Mouse (Mus musculus): ENCODE results near the gene Serinc4.
"Not testable (repeated sequence)": the region's sequence is repeated elsewhere in the genome, so short reads cannot be mapped to it uniquely, and the experiment has no call there.

Gene Serinc4

DNA sequence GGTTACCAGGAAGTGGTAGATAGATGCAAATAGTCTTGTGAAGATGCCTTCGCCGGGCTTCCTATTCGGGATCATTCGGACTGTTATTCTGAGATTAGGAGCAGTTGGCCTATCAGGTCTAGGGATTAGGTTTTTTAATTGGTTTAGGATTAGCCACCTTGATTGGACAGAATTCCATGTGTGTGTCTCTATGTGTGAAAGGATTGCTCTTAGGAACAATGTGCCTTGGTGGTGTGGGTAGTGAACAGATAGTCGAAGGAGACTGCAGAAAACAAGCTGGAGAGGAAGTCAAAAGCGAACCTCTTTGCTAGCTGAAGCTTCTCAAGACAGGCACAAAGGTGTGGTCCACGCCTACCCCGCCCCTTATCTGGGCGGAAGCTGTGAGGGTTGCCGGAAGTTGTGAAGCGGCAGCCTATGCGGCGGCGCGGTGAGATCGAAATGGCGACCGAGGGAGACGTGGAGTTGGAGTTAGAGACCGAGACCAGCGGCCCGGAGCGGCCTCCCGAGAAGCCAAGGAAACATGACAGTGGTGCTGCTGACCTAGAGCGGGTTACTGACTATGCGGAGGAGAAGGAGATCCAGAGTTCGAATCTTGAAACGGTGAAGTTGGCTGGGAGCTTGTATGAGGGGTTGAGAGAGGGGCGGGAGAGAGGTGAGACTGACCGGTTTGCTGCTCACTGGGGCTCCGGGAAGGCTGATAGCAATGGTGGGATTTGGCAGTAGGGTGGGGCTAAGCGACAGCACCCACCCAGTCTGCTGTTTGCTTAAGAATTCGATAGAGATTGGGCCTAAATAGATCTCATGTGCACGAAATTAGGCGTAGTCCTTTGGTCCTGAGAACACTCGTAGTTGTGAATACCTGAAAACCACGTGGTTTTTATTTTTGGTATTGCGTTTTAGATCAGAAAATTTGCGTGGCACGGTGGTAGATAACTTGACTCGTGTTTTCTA lies at the start of gene Serinc4:
TSS of gene Serinc4 (minus strand) at position 90 of the 951 bp plus-strand sequence.
- in situ Hi-C loops (cut with MboI, MseI), result no loop called here

DNA sequence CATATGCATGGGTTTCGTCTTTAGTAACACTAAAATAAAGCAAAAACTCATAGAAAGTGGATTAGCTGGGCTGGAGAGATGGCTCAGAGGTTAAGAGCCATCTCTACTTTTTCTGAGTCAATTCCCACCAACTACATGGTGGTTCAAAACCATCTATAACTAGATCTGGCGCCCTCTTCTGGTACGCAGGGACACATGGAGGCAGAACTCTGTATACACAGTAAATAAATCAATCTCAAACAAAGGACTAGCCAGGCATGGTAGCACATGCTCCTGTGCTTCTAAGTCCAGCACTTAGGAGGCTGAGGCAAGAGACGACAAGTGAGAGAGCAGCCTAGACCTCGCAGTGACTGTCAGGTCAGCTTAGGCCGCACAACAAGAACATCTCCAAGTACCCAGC lies 45.0 kb upstream of the Serinc4 start:
- in situ Hi-C loops (cut with MboI, MseI), result not testable (repeated sequence)

DNA sequence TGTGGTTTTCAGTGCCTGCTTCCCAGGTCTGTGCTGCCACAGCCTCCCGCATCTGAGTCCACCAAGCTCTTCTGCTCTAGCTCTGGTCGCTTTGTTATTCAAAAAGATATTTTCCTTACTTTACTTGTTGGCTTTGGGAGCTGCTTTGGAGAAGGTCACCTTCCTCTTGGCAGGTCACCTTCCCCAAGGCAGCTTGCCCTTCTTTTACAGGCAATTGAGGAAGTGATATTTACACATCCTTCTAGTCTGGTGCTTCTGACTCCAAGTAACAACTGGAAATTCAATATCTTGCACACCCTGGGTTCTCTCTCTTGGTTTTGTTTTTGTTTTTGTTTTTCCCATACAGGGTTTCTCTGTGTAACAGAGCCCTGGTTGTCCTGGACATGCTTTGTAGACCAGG lies 27.8 kb upstream of the Serinc4 start:
- in situ Hi-C loops (cut with MboI, MseI), result not testable (repeated sequence)

DNA sequence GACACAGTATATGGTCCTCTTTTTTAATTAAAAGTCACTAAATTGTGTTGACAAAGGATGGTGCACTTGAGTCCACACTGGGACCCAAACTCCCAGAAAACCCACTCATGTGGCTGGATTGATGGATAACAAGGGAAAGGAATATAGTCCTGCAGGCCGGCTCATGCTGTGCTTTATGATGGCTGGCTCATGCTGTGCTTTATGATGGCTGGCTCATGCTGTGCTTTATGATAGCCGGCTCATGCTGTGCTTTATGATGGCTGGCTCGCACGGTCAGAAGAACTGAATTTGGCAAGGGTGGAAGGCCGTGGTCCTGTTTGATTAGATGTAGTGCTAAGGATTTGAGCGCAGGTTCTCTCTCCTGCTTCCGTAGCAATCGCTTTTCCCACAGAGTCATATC lies 27.0 kb upstream of the Serinc4 start:
- in situ Hi-C loops (cut with MboI, MseI), result no loop called here

DNA sequence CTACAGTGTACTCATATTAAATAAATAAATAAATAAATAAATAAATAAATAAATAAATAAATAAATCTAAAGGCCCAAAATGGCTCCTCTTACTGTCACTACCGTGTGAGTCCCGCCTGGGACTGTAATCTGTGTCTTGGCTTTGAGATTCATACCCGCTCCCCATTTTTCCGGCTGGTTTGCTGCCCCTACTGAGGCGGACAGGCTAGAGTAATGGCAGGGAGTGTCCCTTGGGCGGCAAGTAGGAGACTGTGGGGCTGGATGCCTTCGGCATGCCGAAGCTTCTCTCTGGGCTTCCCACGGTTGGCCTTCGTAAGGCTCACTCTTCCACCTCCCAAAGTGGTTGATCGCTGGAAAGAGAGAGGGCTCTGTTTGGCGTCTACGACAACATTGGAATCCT lies 24.3 kb upstream of the Serinc4 start:
- in situ Hi-C loops (cut with MboI, MseI), result not testable (repeated sequence)

DNA sequence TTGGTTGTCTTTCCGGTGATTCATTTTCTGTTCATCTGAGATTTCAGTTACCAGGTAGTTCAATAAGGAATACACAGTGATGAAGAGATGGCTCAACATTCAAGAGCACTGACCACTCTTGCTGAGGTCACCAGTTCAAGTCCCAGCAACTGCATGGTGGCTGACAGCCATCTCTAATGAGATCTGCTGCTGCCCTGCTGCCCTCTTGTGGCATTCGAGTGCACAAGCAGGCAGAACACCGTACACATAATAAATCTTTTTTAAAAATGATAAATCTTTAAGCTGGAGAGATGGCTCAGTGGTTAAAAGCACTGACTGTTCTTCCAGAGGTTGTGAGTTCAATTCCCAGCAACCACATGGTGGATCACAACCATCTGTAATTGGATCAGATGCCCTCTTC lies 23.9 kb upstream of the Serinc4 start:
- in situ Hi-C loops (cut with MboI, MseI), result no loop called here

DNA sequence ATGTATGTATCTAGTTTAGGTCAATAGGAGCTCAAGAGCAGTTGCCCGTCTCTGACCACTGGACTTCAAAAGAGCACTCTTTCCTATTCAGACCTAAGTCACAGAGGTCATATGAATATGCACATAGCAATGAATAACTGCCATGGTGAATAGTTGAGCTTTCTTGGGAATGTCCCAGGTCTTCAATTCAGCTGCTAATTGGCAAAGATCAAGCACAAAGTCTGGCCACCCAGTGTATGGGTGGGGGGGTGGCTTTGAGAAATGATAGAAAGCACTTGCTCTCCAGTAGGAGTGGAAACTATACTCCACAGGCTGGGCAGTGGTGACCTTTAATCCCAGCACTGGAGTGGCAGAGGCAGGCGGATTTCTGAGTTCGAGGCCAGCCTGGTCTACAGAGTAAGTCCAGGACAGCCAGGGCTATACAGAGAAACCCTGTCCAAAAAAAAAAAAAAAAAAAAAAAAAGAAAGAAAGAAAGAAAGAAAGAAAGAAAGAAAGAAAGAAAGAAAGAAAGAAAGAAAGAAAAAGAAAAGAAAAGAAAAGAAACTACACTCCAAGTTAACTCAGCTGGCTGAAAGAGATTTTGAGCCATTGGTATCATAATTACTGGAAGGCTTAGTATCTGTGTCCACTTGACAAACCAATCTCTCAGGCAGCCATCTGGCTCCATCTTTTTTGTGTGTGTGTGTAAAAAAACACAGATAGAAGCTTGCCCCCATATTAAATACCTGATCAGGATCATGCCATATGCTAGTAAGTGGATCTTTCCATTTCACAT lies 21.1 kb upstream of the Serinc4 start:
- in situ Hi-C loops (cut with MboI, MseI), result no loop called here

DNA sequence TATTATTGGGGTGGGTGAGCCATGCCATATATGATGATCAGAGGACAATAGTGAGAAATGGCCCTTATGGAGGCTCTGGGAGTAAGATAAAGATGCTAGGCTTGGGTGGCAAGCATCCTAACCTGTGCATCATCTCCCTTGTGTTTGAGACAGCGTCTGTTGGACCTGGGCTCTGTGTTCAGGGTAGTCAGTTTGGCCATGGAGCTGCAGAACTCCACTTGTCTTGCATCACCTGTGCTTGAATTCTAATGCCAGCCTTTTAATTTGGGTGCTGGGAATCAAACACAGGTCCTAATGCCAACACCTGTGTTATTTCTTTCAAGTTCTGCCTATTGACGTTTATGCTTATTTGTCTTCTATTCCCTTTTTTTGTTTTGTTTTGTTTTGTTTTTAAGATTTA lies 18.7 kb upstream of the Serinc4 start:
- in situ Hi-C loops (cut with MboI, MseI), result not testable (repeated sequence)

DNA sequence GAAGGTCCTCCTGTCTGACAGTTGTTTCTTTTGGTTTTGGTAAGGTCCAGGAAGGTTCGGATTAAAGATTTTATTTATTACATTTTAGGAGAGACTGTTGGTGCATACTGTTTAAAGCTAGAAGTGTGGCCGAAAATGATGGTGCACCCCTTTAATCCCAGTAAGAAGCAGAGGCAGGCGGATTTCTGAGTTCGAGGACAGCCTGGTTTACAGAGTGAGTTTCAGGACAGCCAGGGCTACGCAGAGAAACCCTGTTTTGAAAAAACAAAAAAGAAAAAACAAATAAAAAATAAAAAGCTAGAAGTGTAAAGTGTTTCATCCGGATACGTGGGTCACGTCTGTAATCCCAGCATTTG lies 17.6 kb upstream of the Serinc4 start:
- in situ Hi-C loops (cut with MboI, MseI), result loop anchor here (5.0 kb wide), 1 partner anchor 33 kb away; the partner anchor contains the start of genes Mfap1a and Wdr76

DNA sequence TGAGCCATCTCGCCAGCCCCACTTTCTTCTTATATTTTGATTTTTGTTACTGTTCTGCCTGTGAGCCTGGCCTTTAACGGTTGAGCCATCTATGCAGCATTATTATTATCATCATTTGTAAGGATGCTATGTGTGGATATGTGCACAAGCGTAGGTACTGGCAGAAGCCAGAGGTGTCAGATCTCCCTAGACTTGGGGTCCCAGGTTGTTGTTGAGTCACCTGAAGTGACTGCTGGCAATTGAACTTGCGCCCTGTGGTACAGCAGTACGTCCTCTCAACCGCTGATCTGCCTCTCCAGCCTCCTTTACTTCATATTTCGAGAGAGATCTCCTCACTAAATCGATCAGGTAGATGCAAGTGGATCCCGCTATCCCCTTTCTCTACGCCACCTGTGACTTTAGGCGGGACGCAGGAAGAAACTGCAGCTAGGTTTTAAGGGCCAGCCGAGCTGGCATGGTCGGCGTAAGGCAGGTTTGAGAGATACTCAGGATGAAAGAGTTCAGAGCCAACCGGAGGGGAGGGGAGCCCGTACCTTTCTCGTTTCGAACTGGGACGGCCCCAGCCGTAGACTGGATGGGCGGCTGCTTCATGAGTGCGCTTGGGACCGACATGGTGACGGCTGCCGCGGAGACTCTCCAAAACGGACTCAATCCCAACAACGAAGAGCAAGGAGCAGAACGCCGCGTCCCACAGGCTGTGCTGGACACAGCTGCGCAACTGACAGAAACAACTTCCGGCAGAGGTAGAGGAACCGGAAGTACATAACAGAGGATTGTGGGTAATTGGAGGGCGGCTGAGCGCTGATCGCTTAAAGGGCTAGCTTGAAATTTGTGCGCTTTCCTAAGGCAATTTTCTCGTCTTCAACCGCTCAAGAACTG lies 17.0 kb upstream of the Serinc4 start, which contains the start of gene Mfap1b:
TSS of gene Mfap1b (minus strand) at position 767 of the 879 bp plus-strand sequence.
- in situ Hi-C loops (cut with MboI, MseI), result loop anchor here (5.0 kb wide), 1 partner anchor 34 kb away; the partner anchor contains the start of genes Mfap1a and Wdr76

DNA sequence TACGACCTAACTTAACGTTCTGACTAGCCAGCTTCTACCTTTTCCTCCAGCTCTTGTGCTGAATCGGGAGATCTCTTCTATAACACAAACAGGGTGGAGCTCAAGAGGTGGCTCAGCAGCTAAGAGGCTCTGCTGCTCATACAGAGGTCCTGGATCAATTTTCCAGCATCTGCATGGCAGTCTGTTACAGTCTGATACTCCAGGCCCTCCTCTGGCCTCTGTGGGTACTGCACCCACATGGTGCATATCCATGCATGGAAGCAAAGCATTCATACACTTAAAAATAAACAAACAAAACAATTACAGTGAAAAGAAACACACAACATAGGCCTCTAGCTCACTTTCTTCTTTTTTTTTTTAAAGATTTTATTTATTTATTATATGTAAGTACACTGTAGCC lies 16.2 kb upstream of the Serinc4 start:
- in situ Hi-C loops (cut with MboI, MseI), result loop anchor here (5.0 kb wide), 1 partner anchor 35 kb away; the partner anchor contains the start of genes Mfap1a and Wdr76

DNA sequence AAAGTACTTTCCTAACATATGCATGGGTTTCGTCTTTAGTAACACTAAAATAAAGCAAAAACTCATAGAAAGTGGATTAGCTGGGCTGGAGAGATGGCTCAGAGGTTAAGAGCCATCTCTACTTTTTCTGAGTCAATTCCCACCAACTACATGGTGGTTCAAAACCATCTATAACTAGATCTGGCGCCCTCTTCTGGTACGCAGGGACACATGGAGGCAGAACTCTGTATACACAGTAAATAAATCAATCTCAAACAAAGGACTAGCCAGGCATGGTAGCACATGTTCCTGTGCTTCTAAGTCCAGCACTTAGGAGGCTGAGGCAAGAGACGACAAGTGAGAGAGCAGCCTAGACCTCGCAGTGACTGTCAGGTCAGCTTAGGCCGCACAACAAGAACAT lies 12.4 kb upstream of the Serinc4 start:
- in situ Hi-C loops (cut with MboI, MseI), result not testable (repeated sequence)

DNA sequence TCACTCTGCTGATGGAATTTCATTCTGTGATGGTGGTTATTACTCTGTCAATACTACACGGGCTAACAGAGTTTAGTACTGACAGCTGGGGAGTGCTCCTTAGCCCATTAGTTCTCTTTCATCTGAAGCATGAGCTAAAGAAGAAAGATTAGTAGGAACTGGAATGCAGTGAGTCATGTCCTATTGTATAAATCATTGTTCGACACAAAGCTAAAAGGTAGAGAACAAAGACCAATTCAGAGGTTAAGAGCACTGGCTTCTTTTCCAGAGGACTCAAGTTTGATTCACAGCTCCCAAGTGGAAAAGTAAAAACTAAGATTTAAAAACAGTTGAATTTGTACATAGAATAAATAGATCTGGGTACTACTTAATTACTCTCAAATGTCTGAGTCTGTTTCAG lies 3.5 kb upstream of the Serinc4 start:
- in situ Hi-C loops (cut with MboI, MseI), result no loop called here

DNA sequence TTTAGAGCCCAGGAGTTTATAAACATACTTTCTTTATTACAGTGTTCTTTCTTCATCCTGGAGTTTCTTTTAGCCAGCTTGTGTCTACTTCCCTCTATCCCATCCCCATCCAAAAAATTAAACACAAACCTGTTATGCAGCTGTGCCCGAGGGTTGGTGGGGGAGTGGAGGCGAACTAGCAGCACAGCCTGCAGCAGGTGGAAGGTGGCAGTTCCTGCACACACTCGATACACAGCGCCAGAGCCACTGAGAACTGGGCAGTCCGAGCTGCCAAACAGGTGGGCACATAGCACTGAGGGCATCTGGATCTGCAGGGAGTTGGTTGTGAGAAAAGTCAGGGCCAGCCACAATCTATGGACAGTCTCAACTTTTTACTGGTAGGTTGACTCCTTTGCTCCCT lies 1.0 kb downstream of the Serinc4 start:
- in situ Hi-C loops (cut with MboI, MseI), result no loop called here

DNA sequence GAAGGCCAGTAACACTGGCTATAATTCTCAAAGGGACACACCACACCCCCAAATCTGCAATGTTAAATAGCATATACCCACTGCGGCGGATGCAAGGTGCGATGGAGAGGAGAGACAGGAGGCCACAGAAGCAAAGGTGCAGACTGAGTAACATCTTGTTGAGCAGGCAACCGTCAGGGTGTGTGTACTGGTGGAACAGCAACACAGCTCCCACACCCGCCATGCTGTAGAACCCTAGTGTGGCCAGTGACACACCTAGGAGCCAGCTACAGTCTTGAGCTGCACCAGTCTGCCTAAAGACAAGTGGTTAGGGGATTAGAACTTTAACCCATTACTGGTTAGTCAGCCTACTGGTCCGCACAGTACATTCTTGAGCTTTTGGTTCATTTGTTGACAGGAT lies 2.7 kb downstream of the Serinc4 start:
- in situ Hi-C loops (cut with MboI, MseI), result no loop called here

DNA sequence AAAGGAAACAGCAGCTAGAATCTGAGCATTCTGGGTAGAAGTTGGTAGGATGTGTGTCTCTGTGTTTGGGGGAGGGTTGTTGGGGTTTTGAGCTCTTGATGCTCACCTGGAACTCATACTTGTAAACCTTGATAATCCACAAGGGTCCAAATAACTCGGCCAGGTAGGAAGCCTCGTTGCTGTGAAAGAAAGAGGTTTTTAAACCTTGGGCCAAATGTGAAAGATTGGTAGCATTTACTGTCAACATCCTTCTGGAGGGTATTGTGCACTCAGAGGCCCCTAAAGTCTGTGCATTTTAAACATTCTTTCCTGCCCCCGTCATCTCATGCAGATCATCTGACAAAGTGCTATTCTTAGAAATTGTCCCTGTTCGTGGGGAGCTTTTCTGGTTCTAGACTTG lies 3.6 kb downstream of the Serinc4 start, which contains the start of gene Hypk:
TSS of gene Hypk (plus strand) at position 301 of the 400 bp plus-strand sequence.
- in situ Hi-C loops (cut with MboI, MseI), result no loop called here

DNA sequence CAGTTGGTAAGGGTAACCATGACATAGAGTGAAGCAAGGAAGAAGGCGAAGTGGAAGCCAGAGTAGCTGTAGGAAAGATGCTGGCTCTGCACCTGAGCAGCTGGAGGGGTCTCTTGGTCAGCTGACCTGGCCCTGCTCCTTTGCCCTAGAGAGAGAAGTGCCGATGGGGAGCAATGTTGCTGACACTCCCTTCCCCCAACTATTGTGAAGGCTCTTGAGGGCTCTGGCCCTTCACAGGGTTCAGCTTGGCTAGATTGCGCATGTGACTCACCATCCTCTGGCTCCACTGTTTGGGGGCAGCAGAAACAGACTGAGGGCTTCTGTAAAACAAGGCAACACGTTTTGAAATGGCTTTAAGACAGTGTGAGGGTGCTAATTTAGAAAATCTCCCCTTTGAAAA lies 4.2 kb downstream of the Serinc4 start:
- in situ Hi-C loops (cut with MboI, MseI), result no loop called here

DNA sequence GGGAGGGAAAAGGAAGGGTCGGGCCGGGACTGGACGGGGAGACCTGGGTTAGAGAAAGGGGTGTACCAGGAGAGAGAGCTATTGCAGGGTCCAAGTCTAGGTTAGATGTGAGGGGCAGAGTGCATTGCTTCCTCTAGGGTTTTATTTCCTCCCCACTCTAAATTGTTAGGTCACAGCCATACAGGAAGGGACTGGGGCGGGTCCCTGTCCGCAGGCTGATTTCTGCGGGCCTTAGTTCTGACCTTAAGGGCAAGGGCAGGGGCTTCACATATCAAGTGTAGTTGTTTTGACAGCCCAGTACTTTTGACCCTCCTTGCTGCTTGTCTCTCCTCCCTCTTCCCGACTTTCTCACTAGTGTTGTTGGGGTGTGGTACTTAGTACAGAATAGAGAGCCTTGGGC lies 6.5 kb downstream of the Serinc4 start:
- in situ Hi-C loops (cut with MboI, MseI), result no loop called here

DNA sequence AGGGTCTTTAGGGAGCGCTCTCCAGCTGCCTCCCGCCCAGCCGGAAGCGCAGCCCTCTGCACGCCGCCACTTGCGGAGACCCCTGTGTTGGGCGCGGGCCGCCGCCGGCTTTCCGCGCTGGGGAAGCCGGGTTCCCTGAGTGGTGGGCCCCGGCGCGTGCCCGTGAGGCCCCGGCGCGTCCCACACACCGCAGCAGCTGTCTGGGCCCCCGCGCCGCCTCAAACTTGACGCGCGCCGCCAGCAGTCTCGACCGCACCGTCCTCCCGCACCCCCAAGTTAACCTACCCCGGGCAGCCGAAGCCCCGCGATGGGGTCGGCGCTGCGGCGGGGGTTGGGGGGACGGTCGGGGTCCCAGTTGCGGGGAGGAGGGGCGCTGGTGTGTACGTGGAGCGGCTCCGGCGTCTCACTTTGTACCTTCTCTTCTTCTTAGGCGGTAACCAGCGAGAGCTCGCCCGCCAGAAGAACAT lies 7.0 kb downstream of the Serinc4 start:
- in situ Hi-C loops (cut with MboI, MseI), result no loop called here

DNA sequence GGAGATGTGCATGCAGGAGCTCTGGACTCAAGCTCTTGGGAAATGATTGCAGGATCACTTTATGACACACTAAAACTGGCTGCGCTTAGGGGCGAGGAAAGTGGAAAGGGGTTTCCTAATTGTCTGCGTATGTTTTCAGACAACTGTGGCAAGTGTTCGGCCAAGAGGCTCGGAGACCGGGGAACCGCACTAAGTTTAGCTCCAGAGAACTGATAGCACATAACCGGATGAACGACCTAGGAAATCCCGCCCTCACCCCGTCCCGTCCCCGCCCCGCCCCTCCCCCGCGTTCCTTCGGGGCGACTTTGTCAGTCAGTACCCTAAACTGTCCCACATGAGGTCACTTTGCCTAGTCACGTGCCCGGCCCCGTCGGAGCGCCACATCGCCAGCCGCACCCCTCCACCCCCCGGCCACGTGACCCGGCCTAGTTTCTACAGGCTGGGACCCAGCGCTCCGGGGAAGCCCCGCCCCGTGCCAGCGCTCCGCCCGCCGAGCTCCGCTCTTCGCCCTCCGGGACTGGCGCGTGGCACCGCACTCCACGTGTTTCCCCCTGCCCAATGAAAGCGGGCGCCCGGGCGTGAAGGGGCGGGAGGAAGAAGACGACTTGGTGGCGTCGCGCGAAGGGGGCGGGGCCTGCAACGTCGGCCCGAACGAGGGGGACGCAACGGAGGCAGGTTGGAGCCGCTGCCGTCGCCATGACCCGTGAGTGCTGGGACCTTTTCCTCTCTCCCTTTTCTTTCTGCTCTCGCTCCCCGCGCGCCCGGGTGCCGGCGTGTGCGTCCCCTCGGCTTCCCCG lies 7.6 kb downstream of the Serinc4 start, which contains the start of gene Serf2:
TSS of gene Serf2 (plus strand) at position 457 of the 797 bp plus-strand sequence.
- in situ Hi-C loops (cut with MboI, MseI), result no loop called here

Data from regulatory T cell (primary cell).